Mouse (Mus musculus): Measurements from ENCODE around the gene Rnls. TPM values are rescaled to one million over a fixed set of nuclear protein-coding genes. Genes with fewer than 3 reads are reported as not detected.
A peak's percentile ranks its signal among the peaks of the same experiment; 100 is the strongest.
"Not testable (repeated sequence)": the region's sequence is repeated elsewhere in the genome, so short reads cannot be mapped to it uniquely, and the experiment has no call there.

The Rnls gene
- polyA plus RNA-seq (2014; fragmentation: Nextera tagmentation; extraction: Ambion mirVana) = 4.5 and 4.8 TPM in 2 replicates

DNA sequence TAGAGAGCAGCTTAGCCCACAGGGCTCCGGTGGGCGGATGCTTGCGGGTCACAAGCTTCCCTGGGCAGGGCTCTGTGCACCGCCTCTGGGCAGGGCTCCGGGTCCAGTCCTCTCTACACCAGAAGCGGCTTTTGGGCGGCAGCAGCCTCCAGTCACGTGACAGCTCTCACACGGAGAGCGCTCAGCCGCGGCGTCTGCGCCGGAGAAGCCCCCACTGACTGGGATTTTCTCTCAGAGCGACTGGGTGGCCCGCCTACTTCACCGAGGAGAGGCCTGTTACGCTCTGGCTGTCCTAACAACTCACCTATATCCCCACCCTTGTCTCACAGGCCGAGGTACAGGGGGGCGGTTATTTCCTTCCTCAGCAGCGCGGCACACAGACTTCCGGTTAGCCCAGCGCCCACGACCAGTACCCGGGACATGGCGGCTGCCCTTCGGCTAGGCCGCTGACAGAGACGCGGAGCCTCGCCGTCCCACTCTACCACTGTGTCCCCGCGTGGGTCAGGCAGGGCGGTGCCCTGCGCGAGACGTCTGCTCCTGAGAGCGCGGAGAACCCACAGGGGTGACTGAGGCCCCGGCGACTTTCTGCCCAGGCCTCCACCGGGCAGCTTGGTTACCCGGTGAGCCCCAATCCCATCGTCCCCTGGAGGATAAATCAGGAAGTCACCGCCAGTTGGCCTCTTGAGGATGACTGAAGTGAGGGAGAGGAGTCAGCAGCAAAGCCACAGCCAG is at the start of gene Rnls:
Rnls (minus strand) TSS at position 645 of the 732 bp plus-strand sequence.
- Histone ChIP-seq H3K36me3 (ENCODE audit: control insufficient read depth, insufficient read depth, low read length) (no peaks in the 10 kb centered on the region), H3K27me3 (ENCODE audit: control insufficient read depth, insufficient read depth, low read length) (no peaks in the 10 kb centered on the region), H3K27ac (replicated peaks; ENCODE audit: low read depth, low read length) (peak within 1 kb of the TSS; percentile 65), H3K9ac (ENCODE audit: low read length) (peak within 1 kb of the TSS; percentile 87), H3K4me3 (ENCODE audit: low read depth, low read length) (peak within 1 kb of the TSS; percentile 53), H3K4me2 (ENCODE audit: low read depth, severe bottlenecking) (peak within 1 kb of the TSS; percentile 55), H3K4me1 (ENCODE audit: control insufficient read depth, insufficient read depth, low read length) (no peaks in the 10 kb centered on the region), H3K9me3 (ENCODE audit: control insufficient read depth, low read length) (no peaks in the 10 kb centered on the region)
- WGBS = 2% methylated on average over 48 of the region's 48 CpGs
- DNase-seq (ENCODE audit: low spot score) (peak; percentile 87), ATAC-seq (ENCODE audit: insufficient number of reproducible peaks, low FRiP score, low TSS enrichment, low read depth) (peak; percentile 98)

DNA sequence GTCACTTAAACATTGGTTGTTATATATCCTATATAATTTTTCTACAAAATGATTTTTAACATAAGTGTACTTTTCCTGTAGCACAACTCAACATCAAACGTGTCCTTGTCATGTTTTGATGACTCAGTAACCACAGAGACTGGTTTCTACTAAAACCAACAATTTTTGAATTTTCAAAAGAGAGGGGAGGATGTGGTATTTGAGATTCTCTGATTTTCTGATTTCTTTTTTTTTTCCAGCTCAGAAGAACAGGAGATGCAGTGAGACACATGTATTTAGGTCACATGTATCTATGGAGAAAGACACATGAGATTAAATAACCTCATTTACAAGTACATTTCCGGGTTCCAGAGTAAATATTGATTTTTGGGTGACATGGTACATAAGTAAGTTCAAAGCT is 37.4 kb upstream of the Rnls start:
- ATAC-seq (ENCODE audit: insufficient number of reproducible peaks, low FRiP score, low TSS enrichment, low read depth) (no peak), DNase-seq (ENCODE audit: low spot score) (no peak)
- Histone ChIP-seq H3K4me3 (ENCODE audit: low read depth, low read length) (no peak overlapping the region), H3K27me3 (ENCODE audit: control insufficient read depth, insufficient read depth, low read length) (no peaks in the 10 kb centered on the region), H3K9ac (ENCODE audit: low read length) (no peak overlapping the region), H3K27ac (replicated peaks; ENCODE audit: low read depth, low read length) (no peak overlapping the region), H3K9me3 (ENCODE audit: control insufficient read depth, low read length) (no peaks in the 10 kb centered on the region), H3K36me3 (ENCODE audit: control insufficient read depth, insufficient read depth, low read length) (no peaks in the 10 kb centered on the region), H3K4me1 (ENCODE audit: control insufficient read depth, insufficient read depth, low read length) (no peaks in the 10 kb centered on the region), H3K4me2 (ENCODE audit: low read depth, severe bottlenecking) (no peak overlapping the region)
- 58% methylated on average over 2 of the region's 2 CpGs for WGBS

DNA sequence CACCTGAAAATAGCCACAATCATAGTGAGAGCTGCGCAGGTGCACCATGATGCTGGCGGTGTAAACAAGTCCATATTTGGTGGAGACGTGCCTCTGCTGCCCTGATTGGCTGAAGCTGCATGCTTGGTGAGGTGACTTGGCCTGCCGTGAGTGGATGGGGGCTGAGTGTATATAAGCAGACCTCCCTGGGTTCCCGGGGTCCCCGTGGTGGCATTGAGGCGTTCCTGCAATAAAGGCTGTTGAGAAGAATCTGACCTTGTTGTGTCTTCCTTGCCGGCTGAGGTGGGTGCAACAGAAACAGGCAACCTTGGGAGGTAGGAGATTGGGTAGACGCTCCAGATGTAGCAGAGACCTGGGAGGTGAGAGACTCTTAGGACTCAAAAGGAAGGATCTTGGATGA is 27.3 kb upstream of the Rnls start:
- H3K9me3 ChIP-seq (ENCODE audit: control insufficient read depth, low read length); DNase-seq (ENCODE audit: low spot score); H3K27me3 ChIP-seq (ENCODE audit: control insufficient read depth, insufficient read depth, low read length); H3K4me3 ChIP-seq (ENCODE audit: low read depth, low read length); H3K9ac ChIP-seq (ENCODE audit: low read length); H3K36me3 ChIP-seq (ENCODE audit: control insufficient read depth, insufficient read depth, low read length); ATAC-seq (ENCODE audit: insufficient number of reproducible peaks, low FRiP score, low TSS enrichment, low read depth); H3K27ac ChIP-seq (replicated peaks; ENCODE audit: low read depth, low read length); H3K4me2 ChIP-seq (ENCODE audit: low read depth, severe bottlenecking); H3K4me1 ChIP-seq (ENCODE audit: control insufficient read depth, insufficient read depth, low read length): not testable (repeated sequence)
- WGBS = 92% methylated on average over 9 of the region's 9 CpGs

DNA sequence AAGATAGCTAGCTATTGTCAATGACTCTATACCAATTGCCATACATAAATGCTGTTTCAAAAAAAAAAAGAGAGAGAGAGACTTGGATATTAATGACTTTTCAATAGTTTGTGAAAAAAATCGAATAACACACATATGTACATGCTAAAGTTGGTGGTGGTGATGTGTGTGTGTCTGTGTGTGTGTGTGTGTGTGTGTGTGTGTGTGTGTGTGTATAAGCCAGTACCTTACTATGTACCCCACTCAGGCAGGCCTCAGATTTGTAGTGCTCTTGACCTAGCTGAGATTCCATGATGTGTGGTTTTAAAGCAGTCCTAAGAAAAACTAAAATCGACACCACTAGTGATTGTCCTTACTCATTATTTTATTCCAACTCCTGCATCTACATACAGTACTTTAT is 11.3 kb downstream of the Rnls start:
- Histone ChIP-seq H3K4me2 (ENCODE audit: low read depth, severe bottlenecking) (no peak overlapping the region), H3K27me3 (ENCODE audit: control insufficient read depth, insufficient read depth, low read length) (no peaks in the 10 kb centered on the region), H3K36me3 (ENCODE audit: control insufficient read depth, insufficient read depth, low read length) (no peaks in the 10 kb centered on the region), H3K9ac (ENCODE audit: low read length) (no peak overlapping the region), H3K27ac (replicated peaks; ENCODE audit: low read depth, low read length) (no peak overlapping the region), H3K4me1 (ENCODE audit: control insufficient read depth, insufficient read depth, low read length) (no peaks in the 10 kb centered on the region), H3K9me3 (ENCODE audit: control insufficient read depth, low read length) (no peaks in the 10 kb centered on the region), H3K4me3 (ENCODE audit: low read depth, low read length) (no peak overlapping the region)
- WGBS = 83% methylated on average over 2 of the region's 2 CpGs
- no peak for DNase-seq (ENCODE audit: low spot score)
- no peak for ATAC-seq (ENCODE audit: insufficient number of reproducible peaks, low FRiP score, low TSS enrichment, low read depth)

DNA sequence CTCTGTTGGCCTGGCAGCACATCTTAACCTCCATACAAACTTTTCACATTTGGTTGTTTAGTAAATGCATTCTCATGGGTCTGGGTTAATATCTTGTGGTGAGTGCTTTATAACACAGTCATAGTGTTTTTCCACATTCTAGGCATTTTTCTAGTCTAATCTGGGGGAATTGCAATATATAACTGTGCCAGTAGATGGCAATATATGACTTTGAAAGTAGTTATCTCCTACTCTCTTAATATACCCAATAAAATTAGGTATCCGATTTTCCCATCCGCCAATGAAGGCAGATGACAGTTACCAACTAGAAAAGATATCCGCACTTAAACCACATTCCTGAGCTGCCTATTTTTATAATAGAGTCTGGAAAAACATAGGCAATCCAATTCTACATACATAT is 11.7 kb downstream of the Rnls start:
- ATAC-seq (ENCODE audit: insufficient number of reproducible peaks, low FRiP score, low TSS enrichment, low read depth) (no peak), DNase-seq (ENCODE audit: low spot score) (no peak)
- H3K4me3 ChIP-seq (ENCODE audit: low read depth, low read length) = no peak overlapping the region
- WGBS = 13% methylated on average over 3 of the region's 3 CpGs
- no peaks in the 10 kb centered on the region for H3K9me3 ChIP-seq (ENCODE audit: control insufficient read depth, low read length)
- no peak overlapping the region for H3K4me2 ChIP-seq (ENCODE audit: low read depth, severe bottlenecking)
- no peaks in the 10 kb centered on the region for H3K36me3 ChIP-seq (ENCODE audit: control insufficient read depth, insufficient read depth, low read length)
- H3K4me1 ChIP-seq (ENCODE audit: control insufficient read depth, insufficient read depth, low read length) = no peaks in the 10 kb centered on the region
- H3K27me3 ChIP-seq (ENCODE audit: control insufficient read depth, insufficient read depth, low read length) = no peaks in the 10 kb centered on the region
- H3K27ac ChIP-seq (replicated peaks; ENCODE audit: low read depth, low read length) = no peak overlapping the region
- H3K9ac ChIP-seq (ENCODE audit: low read length) = no peak overlapping the region

DNA sequence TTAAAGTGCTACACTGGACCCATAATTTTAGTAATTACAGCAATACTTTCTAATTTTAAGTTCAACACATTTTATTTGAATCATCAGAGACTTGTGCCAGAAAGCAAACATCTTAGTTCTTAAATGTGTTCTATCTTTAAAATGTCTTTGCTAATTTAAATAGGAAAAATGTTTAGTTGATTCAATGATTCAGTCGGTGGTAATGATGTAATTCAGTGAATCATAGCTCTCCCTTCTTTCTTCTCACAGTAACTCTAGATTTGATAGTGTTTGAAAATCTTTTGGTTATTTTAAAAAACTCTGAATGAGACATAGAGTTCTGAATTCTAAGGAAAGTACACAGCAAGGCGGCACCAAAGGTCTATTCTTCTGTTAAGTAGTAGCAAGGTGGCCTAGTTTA is 23.3 kb downstream of the Rnls start:
- no peaks in the 10 kb centered on the region for H3K27me3 ChIP-seq (ENCODE audit: control insufficient read depth, insufficient read depth, low read length)
- no peak overlapping the region for H3K9ac ChIP-seq (ENCODE audit: low read length)
- no peak overlapping the region for H3K27ac ChIP-seq (replicated peaks; ENCODE audit: low read depth, low read length)
- H3K9me3 ChIP-seq (ENCODE audit: control insufficient read depth, low read length) = no peaks in the 10 kb centered on the region
- ATAC-seq (ENCODE audit: insufficient number of reproducible peaks, low FRiP score, low TSS enrichment, low read depth) (no peak), DNase-seq (ENCODE audit: low spot score) (no peak)
- no peaks in the 10 kb centered on the region for H3K36me3 ChIP-seq (ENCODE audit: control insufficient read depth, insufficient read depth, low read length)
- H3K4me3 ChIP-seq (ENCODE audit: low read depth, low read length) = no peak overlapping the region
- no peaks in the 10 kb centered on the region for H3K4me1 ChIP-seq (ENCODE audit: control insufficient read depth, insufficient read depth, low read length)
- 72% methylated on average over 2 of the region's 2 CpGs for WGBS
- no peak overlapping the region for H3K4me2 ChIP-seq (ENCODE audit: low read depth, severe bottlenecking)

DNA sequence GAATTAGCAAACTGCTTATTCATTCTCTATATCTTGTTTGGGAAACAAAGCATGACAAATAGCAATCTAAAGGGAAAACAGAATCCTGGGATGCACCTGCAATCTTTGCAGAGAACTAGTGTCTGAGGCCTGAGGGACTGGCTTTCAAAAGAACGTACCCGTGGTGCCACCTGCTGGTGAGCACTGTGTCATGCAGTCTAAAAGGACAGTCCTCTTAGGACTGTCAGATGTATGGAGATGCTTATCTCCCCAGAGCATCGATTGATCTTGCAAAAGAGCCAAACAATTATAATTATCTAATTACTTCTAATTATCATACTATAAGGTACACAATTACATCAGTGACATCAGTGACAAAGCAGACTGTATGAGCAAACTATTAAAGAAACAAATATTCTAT is 25.4 kb downstream of the Rnls start:
- no peaks in the 10 kb centered on the region for H3K4me1 ChIP-seq (ENCODE audit: control insufficient read depth, insufficient read depth, low read length)
- no peaks in the 10 kb centered on the region for H3K9me3 ChIP-seq (ENCODE audit: control insufficient read depth, low read length)
- no peak overlapping the region for H3K27ac ChIP-seq (replicated peaks; ENCODE audit: low read depth, low read length)
- H3K4me2 ChIP-seq (ENCODE audit: low read depth, severe bottlenecking) = no peak overlapping the region
- no peaks in the 10 kb centered on the region for H3K27me3 ChIP-seq (ENCODE audit: control insufficient read depth, insufficient read depth, low read length)
- no peak overlapping the region for H3K4me3 ChIP-seq (ENCODE audit: low read depth, low read length)
- H3K9ac ChIP-seq (ENCODE audit: low read length) = no peak overlapping the region
- H3K36me3 ChIP-seq (ENCODE audit: control insufficient read depth, insufficient read depth, low read length) = no peaks in the 10 kb centered on the region
- 13% methylated on average over 3 of the region's 3 CpGs for WGBS
- DNase-seq (ENCODE audit: low spot score) = peak; percentile 73
- no peak for ATAC-seq (ENCODE audit: insufficient number of reproducible peaks, low FRiP score, low TSS enrichment, low read depth)

DNA sequence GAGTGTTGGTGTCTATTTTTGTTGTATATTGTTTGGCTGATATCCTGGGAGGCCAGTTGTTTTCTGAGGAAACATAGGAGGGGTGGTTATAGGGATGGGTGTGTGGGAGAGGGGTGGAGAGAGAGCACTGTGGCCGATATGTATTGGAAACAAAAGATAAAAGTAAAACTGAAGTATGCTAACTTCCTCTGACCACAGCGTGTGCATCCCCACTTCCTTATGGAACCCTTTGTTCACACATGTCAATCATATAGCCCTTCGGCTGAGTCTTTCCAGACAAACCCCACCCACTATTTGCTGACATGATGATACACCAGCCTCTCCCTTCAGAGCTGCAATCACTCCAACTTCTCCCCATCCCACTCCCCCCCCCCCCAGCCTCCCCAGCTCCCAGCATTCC is 35.1 kb downstream of the Rnls start:
- H3K27ac ChIP-seq (replicated peaks; ENCODE audit: low read depth, low read length) = no peak overlapping the region
- DNase-seq (ENCODE audit: low spot score) (no peak), ATAC-seq (ENCODE audit: insufficient number of reproducible peaks, low FRiP score, low TSS enrichment, low read depth) (no peak)
- no peaks in the 10 kb centered on the region for H3K4me1 ChIP-seq (ENCODE audit: control insufficient read depth, insufficient read depth, low read length)
- H3K4me3 ChIP-seq (ENCODE audit: low read depth, low read length) = no peak overlapping the region
- no peaks in the 10 kb centered on the region for H3K27me3 ChIP-seq (ENCODE audit: control insufficient read depth, insufficient read depth, low read length)
- H3K36me3 ChIP-seq (ENCODE audit: control insufficient read depth, insufficient read depth, low read length) = no peaks in the 10 kb centered on the region
- no peaks in the 10 kb centered on the region for H3K9me3 ChIP-seq (ENCODE audit: control insufficient read depth, low read length)
- 70% methylated on average over 3 of the region's 3 CpGs for WGBS
- no peak overlapping the region for H3K9ac ChIP-seq (ENCODE audit: low read length)
- H3K4me2 ChIP-seq (ENCODE audit: low read depth, severe bottlenecking) = no peak overlapping the region

DNA sequence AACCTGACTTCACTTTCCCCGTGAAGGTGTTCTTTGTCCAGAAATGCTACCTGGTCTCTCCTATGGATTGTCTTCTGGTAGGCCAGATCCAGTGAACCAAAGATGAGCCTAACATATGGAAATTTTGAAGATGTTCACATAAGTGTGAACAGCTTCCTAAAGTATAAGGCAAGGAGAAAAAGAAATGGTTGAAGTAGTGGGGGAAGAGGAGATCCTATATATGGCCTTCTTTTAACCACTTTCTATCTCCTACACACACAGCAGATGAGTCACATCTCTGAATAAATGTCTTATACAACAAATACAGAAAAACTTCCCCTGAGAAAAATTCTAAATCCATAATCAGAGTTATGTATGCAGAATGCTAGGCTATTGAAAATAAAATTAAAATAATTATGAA is 52.0 kb downstream of the Rnls start:
- no peaks in the 10 kb centered on the region for H3K27me3 ChIP-seq (ENCODE audit: control insufficient read depth, insufficient read depth, low read length)
- H3K9ac ChIP-seq (ENCODE audit: low read length) = no peak overlapping the region
- H3K4me2 ChIP-seq (ENCODE audit: low read depth, severe bottlenecking) = no peak overlapping the region
- H3K27ac ChIP-seq (replicated peaks; ENCODE audit: low read depth, low read length) = no peak overlapping the region
- no peak for DNase-seq (ENCODE audit: low spot score)
- no peak for ATAC-seq (ENCODE audit: insufficient number of reproducible peaks, low FRiP score, low TSS enrichment, low read depth)
- H3K4me3 ChIP-seq (ENCODE audit: low read depth, low read length) = no peak overlapping the region
- H3K9me3 ChIP-seq (ENCODE audit: control insufficient read depth, low read length) = no peaks in the 10 kb centered on the region
- 94% methylated on average over 1 of the region's 1 CpGs for WGBS
- H3K36me3 ChIP-seq (ENCODE audit: control insufficient read depth, insufficient read depth, low read length) = no peaks in the 10 kb centered on the region
- H3K4me1 ChIP-seq (ENCODE audit: control insufficient read depth, insufficient read depth, low read length) = no peaks in the 10 kb centered on the region
